Mouse (Mus musculus): Measurements from ENCODE around the gene Mpst.

The Mpst gene

GRCm38 (mm10) chr15:78406293-78406934 lies at the start of gene Mpst:
Gene Mpst (plus strand): TSS chr15:78406416.
- DNase-seq (ENCODE audit: low spot score), result peak; percentile 82

GRCm38 (mm10) chr15:78365916-78366315 lies 40.3 kb upstream of the Mpst start:
- no peak for DNase-seq (ENCODE audit: low spot score)

- no peak for DNase-seq (ENCODE audit: low spot score)
Measured at GRCm38 (mm10) chr15:78366875-78367274, 39.3 kb upstream of the Mpst start.

- no peak for DNase-seq (ENCODE audit: low spot score)
Measured at GRCm38 (mm10) chr15:78367811-78368210, 38.4 kb upstream of the Mpst start.

- no peak for DNase-seq (ENCODE audit: low spot score)
Measured at GRCm38 (mm10) chr15:78368926-78369346, 37.3 kb upstream of the Mpst start.

DNA sequence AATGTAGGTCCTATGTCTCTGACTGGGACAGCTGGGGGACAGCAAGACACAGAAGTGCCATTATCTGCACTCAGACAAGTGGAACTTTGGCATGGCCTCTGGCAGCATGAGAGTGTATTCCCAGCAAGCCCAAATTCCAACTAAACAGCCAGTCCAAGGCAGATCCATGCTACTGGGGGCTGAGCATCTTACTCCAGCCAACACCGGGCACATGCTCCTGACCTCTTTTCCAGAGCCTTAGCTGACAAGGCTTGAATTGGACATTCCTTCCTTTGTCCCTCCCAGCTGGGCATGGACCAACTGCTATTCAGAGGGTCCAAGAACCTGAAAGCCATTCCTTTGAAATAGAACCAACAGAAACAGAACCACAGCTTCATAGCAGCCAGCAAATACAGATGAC lies 36.6 kb upstream of the Mpst start:
- DNase-seq (ENCODE audit: low spot score), result no peak

DNA sequence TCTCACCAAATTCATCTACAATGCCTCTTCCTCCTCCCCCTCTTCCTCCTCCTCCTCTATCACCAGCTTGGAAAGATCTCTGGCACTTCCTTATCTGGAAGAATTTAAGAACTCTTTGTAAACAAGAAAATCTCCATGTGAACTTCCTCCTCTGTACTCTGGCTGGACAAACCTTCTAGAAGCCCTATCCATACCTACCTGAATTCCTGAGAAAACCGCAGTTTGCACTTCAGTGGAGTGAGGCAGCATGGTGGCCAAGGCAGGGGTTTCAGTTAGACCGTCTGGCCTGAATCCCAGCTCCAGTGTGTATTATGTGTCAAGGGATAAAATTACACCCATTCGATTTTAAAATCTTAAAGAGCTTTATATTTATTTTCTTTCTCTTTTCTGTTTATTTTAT lies 33.4 kb upstream of the Mpst start:
- no peak for DNase-seq (ENCODE audit: low spot score)

GRCm38 (mm10) chr15:78374204-78374603 lies 32.0 kb upstream of the Mpst start:
- no peak for DNase-seq (ENCODE audit: low spot score)

DNA sequence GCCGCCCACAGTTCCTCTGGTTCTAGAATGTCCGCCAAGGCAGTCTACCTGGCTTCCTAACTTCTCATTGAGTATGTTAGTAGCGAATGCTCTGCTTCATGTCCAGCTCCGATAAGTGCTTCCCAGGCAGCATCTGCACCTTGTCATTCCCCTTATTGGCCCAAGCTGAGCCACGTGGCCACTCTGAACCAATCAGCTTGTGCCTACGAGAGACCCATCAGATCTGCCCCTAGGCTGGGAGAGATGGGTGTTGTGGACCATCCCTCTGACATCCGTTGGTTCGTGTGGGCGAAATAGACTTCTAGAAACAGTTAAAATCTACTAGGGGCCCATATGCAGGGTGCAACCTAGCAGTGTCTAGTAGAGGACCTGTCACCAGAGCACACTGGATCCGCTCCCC lies 28.4 kb upstream of the Mpst start:
- no peak for DNase-seq (ENCODE audit: low spot score)

DNA sequence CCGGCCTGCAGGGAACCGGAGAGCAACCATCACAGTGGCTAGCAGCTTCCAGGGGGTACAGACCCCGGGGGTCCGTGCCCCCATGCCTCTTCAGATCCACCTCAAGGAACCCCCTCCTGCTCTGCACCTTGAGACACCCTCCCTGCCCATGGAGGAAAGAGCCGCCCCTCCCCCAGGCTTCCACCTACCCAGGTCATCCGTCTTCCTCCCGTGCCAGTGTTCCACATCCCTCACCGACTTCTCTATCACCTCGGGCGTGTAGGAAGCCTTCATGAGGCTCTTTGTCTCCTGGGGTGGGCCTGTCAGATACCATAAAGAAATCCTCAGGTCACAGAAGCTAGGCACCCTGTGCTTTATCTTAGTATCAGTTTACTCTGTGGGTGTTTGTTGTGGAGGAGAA lies 27.7 kb upstream of the Mpst start:
- no peak for DNase-seq (ENCODE audit: low spot score)

GRCm38 (mm10) chr15:78380208-78380607 lies 26.0 kb upstream of the Mpst start:
- no peak for DNase-seq (ENCODE audit: low spot score)

DNA sequence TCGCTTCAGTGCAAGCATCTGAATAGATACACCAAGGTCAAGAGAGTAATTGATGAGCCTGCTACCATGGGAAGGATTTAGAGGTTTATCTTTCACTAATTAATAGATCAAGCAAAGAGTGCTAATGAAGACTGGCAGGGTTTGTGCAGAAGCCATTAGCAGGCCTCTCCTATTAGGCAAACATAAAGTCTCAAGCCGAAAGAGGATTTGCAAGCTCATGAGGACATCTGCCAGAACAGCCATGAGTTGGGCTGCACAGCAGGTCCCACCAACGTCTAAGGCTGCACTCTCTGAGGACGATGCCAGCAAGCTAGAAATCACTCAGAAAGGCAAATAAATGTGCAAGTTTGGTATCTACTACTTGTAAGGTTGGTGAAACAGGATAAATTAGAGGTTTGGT lies 25.5 kb upstream of the Mpst start:
- no peak for DNase-seq (ENCODE audit: low spot score)

DNA sequence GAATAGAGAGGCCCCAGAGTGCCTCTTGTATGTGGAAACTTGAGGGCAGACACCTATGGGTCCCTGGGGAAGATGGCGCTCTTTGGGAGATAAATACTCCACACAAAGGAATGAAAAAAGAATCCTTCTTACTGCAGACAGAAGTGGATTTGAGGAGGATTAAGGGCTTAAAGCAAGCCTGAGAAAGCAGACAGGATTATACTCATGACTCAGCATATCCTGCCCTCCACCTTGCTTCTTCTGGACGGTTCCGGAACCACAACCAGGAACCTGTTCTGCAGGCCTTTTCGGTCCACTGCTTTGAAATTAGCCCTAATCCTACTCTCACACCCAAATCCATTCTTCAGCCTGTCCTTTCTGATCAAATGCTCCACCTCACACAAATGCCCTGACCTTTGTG lies 24.1 kb upstream of the Mpst start:
- DNase-seq (ENCODE audit: low spot score), result no peak

- DNase-seq (ENCODE audit: low spot score), result peak; percentile 58
Measured at GRCm38 (mm10) chr15:78383450-78384219, 22.6 kb upstream of the Mpst start.

DNA sequence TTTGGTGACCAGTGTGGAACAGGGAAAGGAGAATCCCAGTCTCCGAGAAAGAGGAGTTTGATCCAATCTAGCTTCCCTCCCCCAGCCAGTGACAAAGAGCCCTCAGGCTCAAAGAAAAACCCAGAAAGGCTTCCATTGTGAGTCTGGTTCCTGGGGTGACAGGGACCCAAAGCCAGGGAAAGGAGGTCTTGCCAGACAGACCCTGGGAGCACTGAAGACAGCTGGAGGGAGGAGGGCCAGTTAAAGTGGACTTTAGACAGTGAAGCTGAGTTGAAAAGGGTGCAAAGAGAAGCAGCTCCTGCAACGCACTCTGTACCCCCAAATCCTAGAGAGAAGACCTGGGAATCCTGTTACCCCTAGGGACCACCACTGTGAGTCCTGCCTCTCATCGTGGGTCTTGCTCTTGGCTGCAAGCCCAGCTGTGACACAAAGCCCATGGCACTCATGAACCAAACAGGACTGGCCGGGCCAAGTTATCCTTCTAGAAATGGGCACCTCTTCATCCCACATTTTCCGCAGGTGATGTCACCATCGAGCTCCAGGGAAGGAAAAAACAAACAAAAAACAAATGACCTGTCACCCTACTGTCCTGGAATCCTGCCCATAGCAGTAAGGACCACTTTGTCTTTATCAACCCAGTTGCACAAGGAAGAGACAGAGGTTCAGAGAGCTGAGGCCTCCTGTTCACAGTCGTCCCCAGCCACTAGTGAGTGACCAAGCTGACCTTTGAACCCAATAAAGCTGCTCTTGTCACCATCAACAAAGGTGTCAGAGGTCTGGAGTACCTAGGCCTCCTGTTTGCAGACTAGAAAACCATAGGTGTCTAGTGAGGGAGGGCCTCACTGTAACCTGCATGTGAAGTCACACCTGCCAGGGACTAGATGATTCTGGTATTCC lies 21.7 kb upstream of the Mpst start:
- DNase-seq (ENCODE audit: low spot score), result peak; percentile 54

- no peak for DNase-seq (ENCODE audit: low spot score)
Measured at GRCm38 (mm10) chr15:78385564-78385963, 20.7 kb upstream of the Mpst start.

- DNase-seq (ENCODE audit: low spot score), result no peak
Measured at GRCm38 (mm10) chr15:78390855-78391254, 15.4 kb upstream of the Mpst start.

DNA sequence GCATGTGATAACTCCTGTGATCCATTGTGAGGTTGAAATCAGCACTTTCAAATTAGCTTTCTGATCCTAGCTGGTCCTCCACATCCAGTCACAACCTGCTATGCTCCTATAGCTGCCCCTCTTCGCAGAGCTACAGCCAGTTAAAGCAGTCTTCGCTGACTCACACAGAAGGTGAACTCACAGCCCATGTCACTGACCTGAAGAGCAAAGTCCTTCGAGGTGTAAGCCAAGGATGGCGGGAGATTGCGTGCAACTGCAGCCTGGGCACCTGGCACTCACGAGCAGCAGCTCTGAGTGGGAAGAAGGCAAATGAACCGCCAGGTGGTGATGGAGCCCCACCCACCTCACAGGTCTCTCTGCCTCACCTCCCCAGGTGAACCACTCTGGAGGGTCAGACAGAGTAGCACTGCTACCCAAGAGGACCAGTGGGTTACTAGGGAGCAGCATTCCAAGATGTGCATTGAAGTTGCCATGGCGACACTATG lies 10.7 kb upstream of the Mpst start, which contains the start of gene Tex33:
TSS of gene Tex33 (minus strand) at position 435 of the 485 bp plus-strand sequence.
- DNase-seq (ENCODE audit: low spot score), result no peak

DNA sequence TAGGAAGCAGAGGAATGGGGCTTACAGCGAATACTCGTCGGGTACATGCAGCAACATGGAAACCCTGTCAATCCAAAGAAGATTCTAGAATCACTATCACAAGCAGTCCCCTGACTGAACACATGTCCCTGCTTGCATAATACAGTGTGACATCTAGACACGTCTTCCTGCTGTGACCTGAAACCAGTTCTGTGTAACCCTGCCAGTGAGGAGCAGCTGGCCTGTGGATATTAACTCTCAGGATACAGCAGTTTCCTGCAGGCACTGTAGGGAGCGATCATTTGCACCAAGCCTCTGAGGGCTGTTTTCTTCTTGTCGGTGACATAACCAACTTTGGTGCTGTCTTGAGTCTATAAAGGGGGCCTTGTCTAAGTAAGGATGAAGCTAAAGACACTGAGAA lies 4.9 kb upstream of the Mpst start:
- no peak for DNase-seq (ENCODE audit: low spot score)

- DNase-seq (ENCODE audit: low spot score), result no peak
Measured at GRCm38 (mm10) chr15:78401921-78402320, 4.3 kb upstream of the Mpst start.

DNA sequence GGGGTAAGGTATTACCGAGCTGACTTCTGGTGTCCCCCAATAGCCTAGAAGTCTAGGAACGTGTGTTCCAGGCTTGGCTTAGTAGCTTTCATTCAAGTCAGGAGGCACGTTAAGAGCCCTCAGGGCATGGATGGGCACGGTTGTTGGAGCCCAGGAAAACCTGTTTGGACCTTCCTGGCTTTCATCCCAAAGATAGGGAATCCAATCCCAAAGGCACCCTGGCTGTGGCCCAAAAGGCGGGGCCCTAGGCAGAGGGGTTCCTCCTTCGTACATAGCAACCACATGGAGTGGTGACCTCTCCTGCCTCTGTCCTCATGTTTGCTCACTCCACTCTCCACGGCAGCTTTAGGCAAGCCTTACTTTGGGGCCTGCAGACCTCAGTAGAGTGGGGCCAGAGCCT lies 3.8 kb upstream of the Mpst start:
- no peak for DNase-seq (ENCODE audit: low spot score)

DNA sequence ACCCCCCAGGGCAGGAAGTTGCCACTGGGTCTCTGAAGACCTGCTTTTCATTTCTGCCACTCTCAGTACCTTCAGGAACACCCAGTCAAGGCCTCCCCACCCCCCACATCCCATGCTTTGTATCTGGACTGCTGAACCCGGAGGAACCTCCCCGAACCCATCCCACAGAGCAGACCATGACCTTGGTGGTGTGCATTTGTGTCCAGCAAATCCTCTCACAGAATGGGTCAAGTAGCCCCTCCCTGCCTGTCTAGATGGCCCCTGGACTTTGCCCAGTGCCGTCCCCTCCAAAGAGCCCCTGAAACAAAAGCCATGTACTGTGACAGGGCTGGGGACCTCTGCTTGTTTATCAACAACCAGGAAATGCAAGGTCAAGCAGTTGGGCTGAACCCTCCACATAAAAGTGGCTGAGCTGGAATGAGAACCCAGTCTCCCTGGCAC lies 2.9 kb upstream of the Mpst start:
- DNase-seq (ENCODE audit: low spot score), result no peak
